Mouse (Mus musculus): ENCODE results near the gene Gm10354. TPM values are rescaled to one million over a fixed set of nuclear protein-coding genes. Genes with fewer than 3 reads are reported as not detected.
"Not testable (repeated sequence)": the region's sequence is repeated elsewhere in the genome, so short reads cannot be mapped to it uniquely, and the experiment has no call there.

The Gm10354 gene
- not detected in 2 replicates for polyA plus RNA-seq (2012; rRNA removed)

GRCm38 (mm10) chr5:14978835-14979234, at the start of gene Gm10354:
Gm10354 (minus strand) TSS chr5:14978935.
- DNase-seq (ENCODE audit: low read depth) = not testable (repeated sequence)

GRCm38 (mm10) chr5:15024316-15024715, 45.6 kb upstream of the Gm10354 start:
- DNase-seq (ENCODE audit: low read depth) = not testable (repeated sequence)

DNA sequence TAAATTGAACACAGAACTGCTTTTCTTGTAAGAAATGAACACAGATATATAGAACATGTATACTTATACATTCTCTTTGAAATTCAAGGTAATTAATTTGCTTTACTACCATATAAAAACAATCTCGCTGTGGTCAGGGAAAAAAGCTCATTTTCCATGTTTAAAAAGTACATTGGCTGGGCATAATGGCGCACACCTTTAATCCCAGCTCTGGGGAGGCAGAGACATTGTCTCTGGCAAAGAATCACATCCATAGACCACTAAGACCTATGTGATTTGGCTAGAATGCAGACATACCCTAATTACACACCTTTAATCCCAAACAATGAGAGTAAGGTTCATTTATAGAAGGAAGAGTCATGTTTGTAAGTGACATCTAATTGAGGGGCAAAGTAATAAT, 41.3 kb upstream of the Gm10354 start:
- DNase-seq (ENCODE audit: low read depth) = not testable (repeated sequence)

- DNase-seq (ENCODE audit: low read depth) = not testable (repeated sequence)
Observed at GRCm38 (mm10) chr5:15010639-15011582, 32.2 kb upstream of the Gm10354 start.

DNA sequence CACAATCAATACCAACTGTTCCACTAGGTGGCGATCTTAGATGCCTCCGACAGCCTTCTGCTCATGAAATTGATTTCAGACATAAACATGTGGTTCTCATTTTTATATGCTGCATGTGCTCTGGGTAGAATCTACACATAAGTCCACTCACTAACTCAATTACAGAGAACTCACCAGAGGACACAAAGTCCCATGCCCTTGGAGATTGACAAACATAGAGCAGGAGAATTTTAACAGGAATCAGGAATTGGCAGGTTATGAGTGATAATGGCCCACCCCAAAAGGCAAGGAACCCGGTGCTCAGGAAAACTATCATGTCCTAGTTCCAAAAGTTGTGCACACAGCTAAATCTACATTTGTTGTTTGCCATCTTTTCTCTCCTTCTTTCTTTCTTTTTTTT, 28.2 kb upstream of the Gm10354 start:
- DNase-seq (ENCODE audit: low read depth) = not testable (repeated sequence)

- DNase-seq (ENCODE audit: low read depth) = not testable (repeated sequence)
Observed at GRCm38 (mm10) chr5:15006288-15006687, 27.6 kb upstream of the Gm10354 start.

- DNase-seq (ENCODE audit: low read depth) = not testable (repeated sequence)
Observed at GRCm38 (mm10) chr5:15005584-15005983, 26.8 kb upstream of the Gm10354 start.

GRCm38 (mm10) chr5:15004569-15005562, 26.1 kb upstream of the Gm10354 start:
- DNase-seq (ENCODE audit: low read depth) = not testable (repeated sequence)

DNA sequence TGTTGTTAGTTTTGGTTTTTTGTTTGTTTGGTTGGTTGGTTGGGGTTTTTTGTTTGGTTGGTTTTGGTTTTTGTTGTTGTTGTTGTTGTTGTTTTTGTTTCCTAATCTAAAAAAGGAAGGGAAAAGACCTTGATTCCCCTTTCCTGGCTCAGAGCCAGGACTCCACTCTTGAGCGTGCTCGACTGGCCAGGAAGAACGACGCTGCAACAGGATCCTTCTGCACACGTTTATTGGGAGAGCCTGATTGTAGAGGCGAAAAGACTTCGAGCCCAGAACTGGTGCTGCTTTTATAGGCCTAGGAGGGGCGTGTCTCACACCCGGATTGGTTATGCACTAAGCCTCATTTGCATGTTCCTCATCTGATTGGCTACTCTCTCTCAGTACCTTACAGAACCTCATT, 19.3 kb upstream of the Gm10354 start:
- not testable (repeated sequence) for DNase-seq (ENCODE audit: low read depth)

GRCm38 (mm10) chr5:14997556-14997955, 18.8 kb upstream of the Gm10354 start:
- not testable (repeated sequence) for DNase-seq (ENCODE audit: low read depth)

DNA sequence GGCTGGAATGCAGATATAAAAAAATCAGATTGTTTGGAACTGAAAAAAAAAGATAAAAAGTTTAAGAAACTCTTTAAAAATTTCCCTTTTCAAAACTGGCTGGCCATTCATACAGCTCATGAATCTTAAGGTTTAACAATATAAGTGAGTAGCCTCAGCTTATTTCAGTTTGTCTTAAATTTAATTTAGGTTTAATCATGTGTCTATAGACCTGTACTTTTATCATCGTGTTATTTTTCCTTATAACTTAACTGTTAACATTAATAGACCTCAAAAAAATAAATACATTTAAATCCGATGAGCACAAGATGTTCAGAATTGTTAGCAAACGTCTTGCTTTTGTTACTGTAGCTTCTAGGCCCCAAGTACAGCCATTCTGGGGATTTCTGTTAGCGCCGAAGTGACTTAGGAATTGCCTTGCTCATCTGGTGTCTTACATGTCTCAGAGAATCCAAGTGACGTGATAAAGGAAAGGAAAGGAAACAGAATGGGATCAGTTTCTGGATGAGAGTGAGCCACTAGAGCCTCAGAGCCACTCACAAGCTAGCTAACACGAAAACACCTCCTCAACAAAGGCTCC, 18.0 kb upstream of the Gm10354 start:
- DNase-seq (ENCODE audit: low read depth) = not testable (repeated sequence)

DNA sequence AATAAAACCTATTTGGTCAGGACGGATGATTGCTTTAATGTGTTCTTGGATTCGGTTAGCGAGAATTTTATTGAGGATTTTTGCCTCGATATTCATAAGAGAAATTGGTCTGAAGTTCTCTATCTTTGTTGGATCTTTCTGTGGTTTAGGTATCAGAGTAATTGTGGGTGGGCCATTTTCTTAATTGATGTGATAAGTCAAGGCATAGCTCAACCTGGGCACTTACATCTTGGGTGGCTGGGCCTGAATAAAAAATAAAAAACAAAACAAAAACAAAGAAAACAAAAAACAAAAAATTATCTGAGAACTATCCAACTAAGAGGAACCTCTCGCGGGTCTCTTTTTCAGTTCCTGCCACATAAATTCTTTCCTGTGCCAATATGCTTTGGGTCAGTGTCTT, 15.4 kb upstream of the Gm10354 start:
- not testable (repeated sequence) for DNase-seq (ENCODE audit: low read depth)

GRCm38 (mm10) chr5:14990375-14991158, 11.8 kb upstream of the Gm10354 start:
- DNase-seq (ENCODE audit: low read depth) = not testable (repeated sequence)

DNA sequence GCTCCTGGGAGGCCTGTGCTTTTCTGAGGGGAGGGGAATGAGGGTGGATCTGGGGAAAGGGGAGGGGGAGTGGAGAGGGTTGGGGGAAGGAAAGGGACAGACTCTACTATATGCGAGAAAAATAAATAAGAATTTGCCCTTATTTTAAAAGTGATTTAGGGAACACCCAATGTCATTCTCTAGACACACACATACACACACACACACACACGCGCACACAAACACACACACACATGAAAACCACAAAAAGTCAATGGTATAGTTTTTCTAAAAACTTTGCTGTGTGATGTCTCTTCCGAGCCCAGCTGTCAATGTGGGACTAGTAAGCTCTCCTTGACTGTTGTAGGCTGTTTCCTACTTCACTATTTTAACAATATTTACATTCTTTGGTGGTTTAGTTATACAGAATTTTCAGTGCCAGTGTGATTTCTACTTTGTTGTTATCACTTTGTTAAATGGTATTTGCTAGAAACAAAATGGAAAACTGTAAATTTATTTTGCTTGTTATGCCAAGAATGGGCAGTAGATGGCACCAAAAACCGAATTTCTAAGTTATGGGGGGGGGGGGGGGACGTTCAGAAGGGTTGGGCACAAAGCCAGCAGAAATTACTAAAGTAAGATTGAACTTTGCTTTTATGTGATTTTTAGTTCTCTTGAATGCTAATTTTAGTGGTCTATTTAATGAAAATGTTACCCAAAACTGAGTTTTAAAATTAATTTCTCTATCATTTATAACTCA, 8.1 kb upstream of the Gm10354 start:
- DNase-seq (ENCODE audit: low read depth) = not testable (repeated sequence)

DNA sequence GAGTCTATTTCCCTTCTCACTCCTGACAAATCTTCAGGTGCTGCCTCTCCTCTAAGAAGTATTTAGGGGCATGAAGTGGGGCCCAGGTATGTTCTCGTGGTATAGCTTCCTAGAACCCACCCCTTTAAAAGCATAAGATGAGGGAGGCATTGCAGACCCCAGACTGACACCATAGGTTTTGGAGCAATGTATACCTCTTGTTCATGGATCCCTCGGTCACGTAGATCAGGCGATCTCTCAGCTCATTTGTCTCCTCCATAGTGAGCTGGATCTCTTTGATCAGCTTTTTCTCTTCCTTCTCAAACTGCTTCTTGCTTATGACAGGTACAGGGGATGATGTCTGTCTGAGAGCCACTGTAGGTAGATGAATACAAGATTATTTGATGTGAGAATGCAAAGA, 1.4 kb downstream of the Gm10354 start:
- DNase-seq (ENCODE audit: low read depth) = not testable (repeated sequence)

GRCm38 (mm10) chr5:14975294-14975693, 3.4 kb downstream of the Gm10354 start:
- not testable (repeated sequence) for DNase-seq (ENCODE audit: low read depth)

DNA sequence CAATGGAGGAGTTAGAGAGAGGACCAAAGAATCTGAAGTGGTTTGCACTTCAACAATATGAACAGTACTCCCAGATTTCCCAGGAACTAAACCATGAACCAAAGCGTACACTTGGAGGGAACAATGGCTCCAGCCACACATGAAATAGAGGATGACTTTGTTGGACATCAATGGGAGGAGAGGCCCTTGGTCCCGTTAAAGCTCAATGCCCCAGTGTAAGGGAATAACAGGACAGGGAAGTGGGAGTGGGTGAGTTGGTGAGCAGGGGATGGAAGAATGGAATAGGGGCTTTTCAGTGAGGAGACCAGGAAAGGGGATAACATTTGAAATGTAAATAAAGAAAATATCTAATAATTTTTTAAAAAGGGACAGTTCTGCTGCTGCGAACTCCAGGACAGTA, 5.9 kb downstream of the Gm10354 start:
- DNase-seq (ENCODE audit: low read depth) = not testable (repeated sequence)

DNA sequence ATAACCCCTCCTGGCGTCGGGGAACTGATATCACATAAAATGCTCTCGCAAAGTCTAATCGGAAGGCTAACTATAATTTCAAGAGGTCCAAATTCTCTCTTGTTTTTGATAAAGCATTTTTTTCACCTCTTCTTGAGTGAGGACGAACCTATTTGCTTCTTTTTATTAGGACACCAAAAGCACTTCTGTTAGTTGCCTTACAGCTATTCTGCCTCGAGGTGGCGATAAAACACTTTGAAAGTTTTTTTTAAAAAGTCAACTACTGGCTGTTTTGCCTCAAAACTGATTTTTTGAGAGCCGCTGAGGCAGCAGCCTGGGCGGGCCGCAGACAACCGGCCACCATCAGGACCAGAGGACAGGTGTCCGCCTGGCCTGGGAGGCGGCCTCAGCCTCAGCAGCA, 14.9 kb downstream of the Gm10354 start:
- not testable (repeated sequence) for DNase-seq (ENCODE audit: low read depth)

DNA sequence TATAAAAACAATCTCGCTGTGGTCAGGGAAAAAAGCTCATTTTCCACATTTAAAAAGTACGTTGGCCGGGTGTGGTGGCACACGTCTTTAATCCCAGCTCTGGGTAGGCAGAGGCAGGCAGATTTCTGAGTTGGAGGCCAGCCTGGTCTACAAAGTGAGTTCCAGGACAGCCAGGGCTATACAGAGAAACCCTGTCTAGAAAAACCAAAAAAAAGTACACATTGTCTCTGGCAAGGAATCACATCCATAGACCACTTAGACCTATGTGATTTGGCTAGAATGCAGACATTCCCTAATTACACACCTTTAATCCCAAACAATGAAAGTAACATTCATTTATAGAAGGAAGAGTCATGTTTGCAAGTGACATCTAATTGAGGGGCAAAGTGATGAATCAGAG, 17.2 kb downstream of the Gm10354 start:
- not testable (repeated sequence) for DNase-seq (ENCODE audit: low read depth)
